Mouse (Mus musculus) cerebellum, adult 9-10 months (tissue): ENCODE measurements around the gene Nhlrc3.
A peak's percentile ranks its signal among the peaks of the same experiment; 100 is the strongest.

ENCODE experiments used
- DNase-seq: peaks from one replicate; pipeline ENCODE4 v3.0.0; 2022

Gene Nhlrc3

DNA sequence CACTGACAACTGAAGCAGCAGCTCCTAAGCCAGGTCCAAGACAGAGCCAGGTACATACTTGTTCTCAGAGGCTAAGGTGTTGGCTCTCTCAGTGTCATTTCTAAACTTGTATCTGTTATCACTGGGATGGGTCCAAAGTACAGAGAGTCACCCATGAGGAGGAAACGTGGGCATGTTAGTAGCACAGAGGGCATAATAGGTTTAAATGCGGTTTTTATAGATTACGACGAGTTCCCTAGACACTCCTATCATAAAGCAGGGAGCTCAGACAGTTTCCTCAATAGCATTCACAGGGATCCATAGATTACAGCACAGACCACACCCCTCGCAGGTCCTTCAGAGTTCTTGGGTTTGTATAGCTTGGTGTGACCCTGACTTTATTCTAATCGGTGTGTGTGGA, 9.1 kb downstream of the Nhlrc3 start:
- no peak for DNase-seq

DNA sequence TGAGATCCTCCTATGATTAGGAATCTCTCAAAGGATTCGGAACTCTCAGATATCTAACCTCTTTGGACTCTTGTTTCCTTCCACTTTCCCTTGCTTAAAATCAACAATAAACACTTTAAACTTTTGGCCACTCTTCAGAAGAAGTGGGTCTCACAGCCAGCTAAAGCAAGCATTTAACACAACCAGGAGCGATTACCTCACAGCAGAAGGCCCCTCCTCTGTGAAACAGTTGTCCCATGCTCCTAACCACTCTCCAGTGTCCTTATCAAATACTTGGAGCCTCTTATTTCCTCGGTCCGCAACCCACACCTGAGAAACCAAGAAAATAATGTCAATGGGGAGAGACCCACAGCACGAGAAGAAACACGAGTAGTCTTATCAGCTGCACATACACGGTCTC, 9.8 kb downstream of the Nhlrc3 start:
- no peak for DNase-seq

DNA sequence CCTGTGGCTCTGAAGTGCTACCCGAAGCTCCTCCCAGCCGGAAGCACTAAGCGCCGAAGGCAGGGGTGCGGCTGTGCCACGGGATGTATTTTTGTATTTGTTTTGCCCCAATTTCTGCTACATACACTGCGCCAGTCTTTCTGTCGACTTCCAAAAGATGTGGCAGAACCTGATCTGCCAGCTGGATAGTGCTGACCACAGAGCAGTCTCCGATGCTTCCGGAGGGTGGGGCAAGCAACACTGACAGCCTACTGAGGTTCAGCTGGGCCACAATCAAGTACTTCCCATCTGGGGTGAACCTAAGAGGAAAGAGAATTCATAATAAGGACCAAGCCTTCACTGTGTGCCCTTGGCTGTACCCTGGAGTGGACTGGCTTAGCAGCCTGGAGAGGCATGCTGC, 10.8 kb downstream of the Nhlrc3 start:
- no peak for DNase-seq

DNA sequence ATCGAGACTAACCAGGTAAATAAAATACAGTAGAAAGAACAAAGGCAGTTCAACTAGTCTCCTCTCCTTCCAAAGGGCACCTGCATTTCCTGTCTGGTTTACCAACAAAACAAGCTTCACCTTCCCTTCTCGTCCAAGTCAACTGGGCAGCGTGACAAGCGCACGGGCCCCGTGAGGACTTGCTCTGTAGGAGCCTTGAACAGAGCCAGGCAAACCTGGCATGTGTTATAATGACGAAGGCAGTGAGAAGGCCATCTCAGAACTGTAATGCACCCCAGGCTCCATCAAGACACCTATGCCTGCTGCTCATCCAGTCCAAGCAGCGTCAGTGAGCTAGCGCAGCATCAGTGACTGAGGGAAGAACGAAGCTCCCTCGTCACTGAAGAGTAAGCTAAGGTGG, 12.5 kb downstream of the Nhlrc3 start:
- peak; percentile 75 for DNase-seq

DNA sequence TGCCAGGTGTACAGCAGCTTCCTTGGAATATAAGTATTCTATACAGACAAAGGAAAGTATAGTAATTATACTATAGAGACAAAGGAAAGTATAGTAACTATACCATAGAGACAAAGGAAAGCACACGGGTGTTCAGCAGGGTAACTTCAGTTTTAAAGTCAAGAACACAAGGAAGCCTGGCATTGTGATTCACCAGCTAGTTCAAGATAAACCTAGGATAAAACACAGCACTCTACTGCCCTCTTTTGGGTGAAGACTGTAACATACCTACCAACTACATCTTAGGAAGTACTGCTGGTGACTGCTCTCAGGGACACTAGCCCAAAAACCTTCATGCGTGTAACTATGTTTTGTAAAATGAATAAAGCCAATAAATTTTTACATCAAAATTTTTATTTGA, 14.9 kb downstream of the Nhlrc3 start:
- DNase-seq: peak; percentile 93

DNA sequence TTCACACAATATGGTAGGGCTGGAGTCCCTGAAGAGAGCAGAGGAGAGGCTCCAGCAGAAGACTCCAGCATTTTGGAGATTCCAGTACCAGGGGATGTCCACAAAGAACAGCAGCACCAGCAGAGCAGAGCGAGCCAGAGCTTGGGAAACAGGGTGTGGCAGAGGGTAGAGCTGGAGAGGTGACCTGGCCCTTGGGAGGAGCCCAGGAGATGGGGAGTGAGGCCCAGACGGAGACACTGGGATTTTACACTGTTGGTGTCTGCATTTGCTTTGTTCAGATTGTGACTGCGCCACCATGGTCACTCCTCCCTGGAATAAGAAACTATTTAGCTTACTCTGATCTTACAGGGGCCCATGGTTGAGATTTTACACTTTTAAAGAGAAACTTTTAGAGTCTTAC, 16.3 kb downstream of the Nhlrc3 start:
- no peak for DNase-seq

DNA sequence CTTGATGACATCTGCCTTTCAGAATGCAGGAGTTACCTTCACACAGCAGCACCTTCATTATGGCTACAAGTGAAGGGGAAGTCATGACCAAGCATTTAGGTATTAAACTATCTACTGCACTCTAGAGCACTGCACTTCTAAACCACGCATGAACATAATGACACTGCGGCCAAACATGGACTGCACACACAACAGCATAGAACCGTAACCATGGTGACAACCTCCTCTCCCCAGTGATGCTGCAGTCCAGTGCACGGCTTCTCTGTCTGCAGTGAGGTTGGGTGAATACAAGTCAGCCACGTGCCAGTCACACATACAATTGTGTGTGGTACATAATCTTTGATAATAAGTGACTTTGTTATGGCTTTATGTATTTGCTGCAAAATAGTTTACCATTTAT, 17.6 kb downstream of the Nhlrc3 start:
- no peak for DNase-seq

DNA sequence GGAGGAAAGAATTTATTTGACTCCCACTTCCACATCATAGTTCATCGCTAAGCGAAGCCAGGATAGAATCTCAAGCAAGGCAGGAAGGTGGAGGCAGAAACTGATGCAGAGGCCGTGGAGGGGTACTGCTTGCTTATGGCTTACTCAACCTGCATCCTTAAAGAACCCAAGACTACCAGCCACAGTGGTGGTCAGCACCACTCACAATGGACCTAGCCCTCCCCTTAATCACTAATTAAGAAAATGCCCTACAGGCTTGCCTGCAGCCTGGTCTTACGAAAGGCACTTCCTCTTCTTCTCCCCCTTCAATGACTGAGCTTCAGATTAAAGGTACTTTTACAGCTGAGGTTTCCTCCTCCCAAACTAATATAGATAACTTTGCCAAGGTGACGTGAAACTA, 26.6 kb downstream of the Nhlrc3 start:
- DNase-seq: no peak

DNA sequence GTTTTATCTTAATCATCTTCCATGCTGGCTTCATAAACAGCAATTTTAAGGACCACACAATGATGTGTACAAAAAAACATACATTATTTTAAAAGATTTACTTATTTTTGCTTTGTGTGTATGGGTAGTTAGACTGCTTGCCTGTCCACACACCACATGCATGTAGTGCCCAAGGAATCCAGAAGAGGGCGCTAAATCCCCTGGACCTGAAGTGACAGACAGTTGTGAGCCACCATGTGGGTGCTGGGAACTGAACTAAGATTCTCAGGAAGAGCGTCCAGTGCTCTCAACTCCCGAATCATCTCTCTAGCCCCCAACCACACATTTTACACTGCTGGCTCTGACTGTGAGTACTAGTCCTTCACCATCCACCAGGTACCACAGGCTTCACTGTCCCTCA, 28.5 kb downstream of the Nhlrc3 start:
- no peak for DNase-seq

DNA sequence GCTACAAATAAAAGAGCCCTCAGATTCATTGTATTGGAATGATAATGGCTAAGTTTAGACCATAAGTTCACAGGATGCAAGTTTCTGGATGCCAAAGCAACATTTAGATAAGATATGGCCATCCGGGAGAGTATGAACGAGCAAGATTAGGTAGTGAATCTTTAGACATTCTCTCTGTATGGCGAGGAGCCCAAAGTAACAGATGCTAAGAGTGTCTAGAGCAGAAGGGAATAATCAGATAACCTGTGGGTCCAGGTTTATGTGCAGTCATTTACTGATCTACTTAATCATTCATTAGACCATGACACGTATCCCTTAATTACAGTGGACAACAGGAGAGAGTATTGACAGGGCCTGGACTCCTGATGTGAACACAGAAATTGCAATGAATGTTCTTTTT, 39.6 kb downstream of the Nhlrc3 start:
- peak; percentile 56 for DNase-seq

DNA sequence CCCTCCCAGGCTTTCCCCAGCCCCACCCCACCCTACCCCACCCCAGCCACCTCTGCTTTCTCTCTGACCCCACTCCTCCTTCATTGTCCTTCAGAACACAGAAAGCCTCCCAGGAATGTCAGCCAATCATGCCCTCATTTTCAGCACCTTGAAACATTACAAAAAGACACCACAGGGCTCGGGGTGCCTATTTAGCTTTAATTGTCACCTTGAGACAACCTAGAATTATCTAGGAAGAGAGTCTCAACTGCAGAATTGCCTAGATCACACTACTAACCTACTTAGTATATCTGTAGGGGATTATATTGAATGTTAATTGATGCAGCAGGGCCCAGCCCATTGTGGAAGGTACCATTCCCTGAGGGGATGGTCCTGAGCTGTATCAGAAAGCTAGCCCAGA, 40.4 kb downstream of the Nhlrc3 start:
- no peak for DNase-seq

DNA sequence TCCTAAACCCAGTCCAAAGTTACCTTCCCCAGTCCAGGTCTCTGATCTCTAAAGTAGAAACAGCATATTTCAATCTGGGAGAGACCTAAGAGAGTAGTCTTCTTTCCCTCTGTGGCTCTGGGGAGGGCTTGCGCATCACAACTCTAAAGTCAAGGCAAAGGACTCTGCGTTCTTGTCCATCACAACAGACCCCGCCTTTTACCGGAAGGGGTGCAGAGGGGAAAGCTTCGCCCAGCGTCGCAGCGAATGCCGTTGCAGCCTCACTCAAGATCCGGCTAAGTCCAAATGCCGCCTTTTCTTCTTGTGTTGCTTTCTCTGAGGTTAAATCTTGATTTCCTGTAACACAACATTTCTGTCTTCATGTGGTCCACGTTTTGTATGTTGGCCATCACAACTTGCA, 41.5 kb downstream of the Nhlrc3 start:
- no peak for DNase-seq

DNA sequence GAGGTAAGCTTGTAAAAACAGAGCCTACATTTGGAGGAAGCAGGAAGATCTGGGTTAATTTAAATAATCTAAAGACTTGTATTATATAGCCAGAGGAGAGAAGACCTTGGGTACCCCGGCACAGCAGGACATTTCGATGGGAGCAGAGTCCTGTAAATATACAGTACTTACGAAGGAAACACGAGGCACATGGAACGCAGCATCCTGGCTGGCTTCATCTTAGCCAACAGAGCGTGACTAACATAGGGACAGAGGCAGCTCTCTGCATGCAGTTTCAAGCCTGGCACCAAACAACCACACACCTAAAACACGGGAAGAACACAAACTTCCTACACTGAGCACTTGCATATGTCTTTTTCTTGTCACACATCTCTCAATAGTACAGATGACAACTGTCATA, 45.4 kb downstream of the Nhlrc3 start:
- DNase-seq: peak; percentile 56

DNA sequence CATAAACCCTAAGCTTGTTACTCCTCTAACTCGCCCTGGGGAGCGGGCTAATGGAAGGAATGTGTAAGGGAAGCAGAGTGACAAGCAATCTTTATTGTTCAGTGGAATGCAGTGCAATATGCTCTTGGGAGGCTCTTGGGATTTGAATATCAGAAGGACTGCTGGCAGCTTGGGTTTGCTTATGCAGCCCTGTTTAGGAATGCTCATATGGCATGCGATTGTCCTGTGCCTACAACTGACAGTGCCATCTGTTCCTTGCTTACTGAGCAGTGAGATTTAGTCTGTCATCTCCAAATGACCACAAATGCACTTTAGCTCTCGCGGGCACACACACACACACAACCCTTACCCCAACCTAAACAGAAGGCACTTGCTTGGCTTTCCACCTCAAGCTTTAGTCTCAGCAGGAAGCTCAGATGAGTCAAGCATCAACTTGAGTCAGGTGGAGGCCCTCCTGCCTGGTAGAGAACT, 47.1 kb downstream of the Nhlrc3 start:
- DNase-seq: peak; percentile 97

DNA sequence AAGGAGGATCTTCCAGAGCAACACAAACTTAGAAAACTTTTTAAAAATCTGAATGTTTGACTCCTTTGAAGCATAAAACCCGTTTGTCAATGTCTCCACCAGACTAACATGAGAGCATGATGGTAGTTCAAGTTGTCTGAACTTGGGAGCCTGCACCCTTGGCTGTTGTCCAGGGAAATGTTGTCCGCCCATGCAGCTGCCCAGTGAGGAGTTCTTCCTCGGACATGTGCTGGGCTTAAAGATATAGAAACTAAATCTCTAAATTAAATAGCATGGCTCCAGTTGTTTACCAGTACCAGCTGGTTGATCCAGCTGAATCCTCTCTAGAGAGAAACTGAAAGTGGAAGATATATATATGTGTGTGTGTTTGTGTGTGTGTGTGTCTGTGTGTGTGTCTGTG, 49.2 kb downstream of the Nhlrc3 start:
- no peak for DNase-seq

DNA sequence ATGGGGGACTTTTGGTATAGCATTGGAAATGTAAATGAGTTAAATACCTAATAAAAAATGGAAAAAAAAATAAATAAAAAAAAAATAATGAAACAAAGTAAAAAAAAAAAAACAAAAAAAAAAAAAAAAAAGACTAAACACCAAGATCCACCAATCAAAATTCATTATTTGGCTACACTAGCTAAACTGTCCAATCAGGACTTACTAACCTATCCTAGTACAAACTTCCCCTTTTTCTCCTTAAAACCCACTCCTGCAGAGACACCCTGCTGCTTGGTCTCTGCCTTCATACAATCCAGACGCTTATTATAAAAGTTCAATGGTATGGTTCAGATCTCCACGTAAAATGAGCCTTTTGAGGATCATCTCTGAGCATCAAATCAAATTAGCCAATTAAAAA, 49.7 kb downstream of the Nhlrc3 start:
- DNase-seq: no peak

DNA sequence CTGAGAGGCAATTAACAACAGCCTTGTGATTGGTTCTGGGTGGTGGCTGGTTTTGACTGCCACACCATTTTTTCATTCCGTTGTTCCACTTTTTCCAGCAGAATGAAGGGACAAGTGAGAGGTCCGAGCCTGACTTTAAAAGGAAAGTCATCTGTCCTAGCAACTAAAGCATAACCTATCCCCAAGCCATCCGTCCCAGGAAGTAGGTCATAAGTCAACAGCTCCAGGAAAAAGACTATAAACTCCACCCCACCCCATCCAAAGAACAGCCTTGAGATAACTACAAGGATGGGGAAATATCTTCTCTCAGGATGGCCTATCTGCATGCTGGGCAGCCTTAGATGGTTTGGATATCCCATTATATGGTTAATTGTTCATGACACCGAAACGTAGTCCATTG, 50.9 kb downstream of the Nhlrc3 start:
- no peak for DNase-seq

DNA sequence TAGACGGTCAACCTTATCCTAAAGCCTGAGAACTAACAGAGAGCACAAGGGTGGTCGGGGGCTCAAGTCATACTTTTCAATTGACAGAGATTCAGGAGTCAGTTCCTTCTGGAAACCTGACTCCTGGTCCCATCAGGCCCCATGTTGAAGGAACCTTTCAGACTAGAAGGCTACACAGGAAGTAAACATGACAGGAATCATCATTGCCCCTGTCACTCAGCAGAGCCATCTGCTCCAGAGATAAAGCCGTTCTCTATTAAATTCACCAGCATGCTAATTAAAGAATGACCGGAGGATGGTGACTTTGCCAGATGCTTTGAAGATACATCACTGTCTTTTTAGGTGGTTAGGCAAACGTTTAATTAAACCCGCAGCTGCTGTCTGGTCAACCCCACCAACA, 53.1 kb downstream of the Nhlrc3 start:
- DNase-seq: peak; percentile 9

DNA sequence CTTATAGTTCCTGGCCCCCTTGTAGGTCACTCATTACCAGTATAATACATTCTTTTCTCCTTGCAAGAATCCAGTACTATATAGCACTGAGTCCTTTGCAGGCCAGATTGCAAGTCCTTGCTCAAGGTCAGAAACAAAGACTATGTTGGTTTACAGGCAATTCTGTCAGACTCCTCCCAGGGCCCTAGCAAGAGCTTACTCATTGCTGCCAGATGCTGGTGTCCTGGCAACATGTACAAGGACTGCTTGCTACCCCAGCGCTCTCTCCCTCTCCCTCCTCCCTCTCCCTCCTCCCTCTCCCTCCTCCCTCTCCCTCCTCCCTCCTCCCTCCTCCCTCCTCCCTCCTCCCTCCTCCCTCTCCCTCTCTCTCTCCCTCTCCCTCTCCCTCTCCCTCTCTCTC, 56.0 kb downstream of the Nhlrc3 start:
- DNase-seq: no peak
